Mouse (Mus musculus) embryonic facial prominence, embryonic 14.5 days (tissue): ENCODE results near the gene Tubb5. TPM values are rescaled to one million over a fixed set of nuclear protein-coding genes. Genes with fewer than 3 reads are reported as not detected.

ENCODE experiments used
- ATAC-seq: fragments of 200-750 bp; cut with Nextera tagmentation; 2 replicates; pipeline ENCODE4 v1.8.0; 2017; ENCODE audit warnings: low read depth, moderate number of reproducible peaks, moderate TSS enrichment
- DNase-seq: peaks from one replicate; pipeline ENCODE4 v3.0.0-alpha.2; 2015; ENCODE audit warnings: low spot score
- H3K27ac ChIP-seq: fragments of 300-500 bp; sonication (generic); replicated peaks from 2 replicates; pipeline ENCODE4 v1.5.1; 2014; ENCODE audit warnings: low read depth, mild to moderate bottlenecking, low read length, moderate library complexity
- H3K27me3 ChIP-seq: fragments of 300-500 bp; sonication (generic); replicated peaks from 2 replicates; pipeline ENCODE4 v1.6.1; 2014; ENCODE audit warnings: low read length; ENCODE audit not compliant: control insufficient read depth, insufficient read depth
- H3K36me3 ChIP-seq: fragments of 300-500 bp; sonication (generic); 2 replicates; pipeline ENCODE4 v1.6.1; 2014; ENCODE audit warnings: low read length, mixed read lengths; ENCODE audit not compliant: control insufficient read depth, insufficient read depth
- H3K4me1 ChIP-seq: fragments of 300-500 bp; sonication (generic); 2 replicates; pipeline ENCODE4 v1.6.1; 2014; ENCODE audit warnings: antibody characterized with exemption, low read length; ENCODE audit not compliant: control insufficient read depth, insufficient read depth
- H3K4me2 ChIP-seq: fragments of 300-500 bp; sonication (generic); 2 replicates; pipeline ENCODE4 v1.6.1; 2014; ENCODE audit warnings: low read depth, mild to moderate bottlenecking, low read length, moderate library complexity, mixed read lengths
- H3K4me3 ChIP-seq: fragments of 300-500 bp; sonication (generic); 2 replicates; pipeline ENCODE4 v1.5.1; 2014; ENCODE audit warnings: low read depth, mild to moderate bottlenecking, low read length
- H3K9ac ChIP-seq: fragments of 300-500 bp; sonication (generic); 2 replicates; pipeline ENCODE4 v1.6.1; 2014; ENCODE audit warnings: low read depth, mild to moderate bottlenecking, low read length, moderate library complexity, mixed read lengths
- H3K9me3 ChIP-seq: fragments of 300-500 bp; sonication (generic); 2 replicates; pipeline ENCODE4 v1.6.1; 2016; ENCODE audit warnings: low read length; ENCODE audit not compliant: control insufficient read depth
- WGBS: fragments of 180-500 bp; shearing (Covaris S2); extraction: QIAGEN DNeasy Blood & Tissue Kit; methylation state at CpG from one replicate; pipeline ENCODE4 v1.1.7; 2014; 5-methylcytosine and 5-hydroxymethylcytosine counted together
- polyA plus RNA-seq: library from polyadenylated mRNA; unstranded; fragments of >200 nt; fragmentation: Nextera tagmentation; extraction: Ambion mirVana; gene quantifications from 2 replicates; pipeline ENCODE4 v1.2.1, GENCODE M21; 2014

Gene Tubb5
- 736 and 832 TPM in 2 replicates for polyA plus RNA-seq

DNA sequence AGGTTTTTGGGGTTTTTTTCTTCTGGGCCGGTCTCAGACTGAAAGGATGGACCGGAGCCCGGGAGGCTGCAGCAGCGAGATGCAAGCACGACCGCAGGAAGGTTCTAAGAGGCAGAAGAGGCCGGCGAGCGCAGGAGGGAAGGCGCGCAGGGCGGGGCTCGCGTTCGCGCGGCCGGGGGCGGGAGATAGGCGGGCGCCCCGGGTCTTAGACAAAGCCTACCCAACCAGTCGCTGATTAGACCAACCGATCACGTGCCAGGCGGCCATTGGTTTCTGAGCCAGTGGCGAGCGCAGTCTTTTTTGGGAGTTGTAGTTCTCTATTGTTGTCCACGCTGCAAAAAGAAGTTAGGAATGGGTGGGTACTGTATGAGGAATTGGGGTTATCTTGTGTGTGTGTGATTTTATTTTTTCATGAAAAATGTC, at the start of gene Tubb5:
Gene Tubb5 (minus strand): TSS at position 185 of the 423 bp plus-strand sequence.
- Histone ChIP-seq H3K9me3 (no peaks in the 10 kb centered on the region), H3K27ac (peak within 1 kb of the TSS; percentile 97), H3K36me3 (peaks cover 38% of the 10 kb centered on the region), H3K27me3 (no peaks in the 10 kb centered on the region), H3K4me2 (peak within 1 kb of the TSS; percentile 92), H3K4me3 (peak within 1 kb of the TSS; percentile 85), H3K4me1 (peaks cover 27% of the 10 kb centered on the region), H3K9ac (peak within 1 kb of the TSS; percentile 94)
- DNase-seq (peak; percentile 99), ATAC-seq (peak; percentile 83)
- 1% methylated on average over 29 of the region's 29 CpGs for WGBS

DNA sequence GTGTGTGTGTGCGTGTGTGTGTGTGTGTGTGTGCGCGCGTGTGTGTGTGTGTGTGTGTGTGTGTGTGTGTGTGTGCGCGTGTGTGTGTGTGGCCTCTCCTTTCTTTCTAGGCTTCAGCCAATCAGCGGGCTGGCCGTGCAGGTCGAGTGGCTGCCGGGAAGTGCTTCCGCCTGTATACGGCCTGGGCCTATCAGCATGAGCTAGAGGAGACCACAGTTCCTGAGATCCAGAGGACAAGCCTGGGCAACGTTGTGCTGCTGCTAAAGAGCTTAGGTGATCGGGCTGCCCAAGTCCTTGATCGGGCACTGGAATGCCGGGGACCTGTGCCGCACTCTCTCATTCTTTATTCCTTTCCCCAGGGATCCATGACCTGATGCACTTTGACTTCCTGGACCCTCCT, 49.6 kb upstream of the Tubb5 start:
- Histone ChIP-seq H3K27me3 (no peaks in the 10 kb centered on the region), H3K9ac (no peak overlapping the region), H3K4me2 (no peak overlapping the region), H3K36me3 (peaks cover 95% of the 10 kb centered on the region), H3K4me3 (no peak overlapping the region), H3K4me1 (no peaks in the 10 kb centered on the region), H3K9me3 (no peaks in the 10 kb centered on the region), H3K27ac (no peak overlapping the region)
- DNase-seq (no peak), ATAC-seq (no peak)
- WGBS: 100% methylated on average over 4 of the region's 17 CpGs

DNA sequence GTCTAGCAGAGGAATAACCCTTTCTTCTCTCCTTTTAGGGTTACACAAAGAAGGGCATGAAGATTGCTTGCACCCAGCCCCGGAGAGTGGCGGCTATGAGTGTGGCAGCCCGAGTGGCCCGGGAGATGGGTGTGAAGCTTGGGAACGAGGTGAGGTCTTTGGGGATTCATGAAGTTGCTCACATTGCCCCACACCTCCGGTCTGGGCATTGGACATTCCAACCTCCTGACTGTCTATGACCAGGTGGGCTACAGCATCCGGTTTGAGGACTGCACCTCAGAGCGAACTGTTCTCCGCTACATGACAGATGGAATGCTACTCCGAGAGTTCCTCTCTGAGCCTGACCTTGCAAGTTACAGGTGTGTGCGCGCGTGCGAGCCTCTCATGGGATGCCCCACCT, 45.7 kb upstream of the Tubb5 start:
- Histone ChIP-seq H3K4me2 (no peak overlapping the region), H3K4me3 (no peak overlapping the region), H3K4me1 (0 out of 2 replicates have a peak, but pooled peaks cover 7% of the 10 kb centered on the region), H3K27ac (no peak overlapping the region), H3K27me3 (no peaks in the 10 kb centered on the region), H3K9ac (no peak overlapping the region), H3K9me3 (no peaks in the 10 kb centered on the region), H3K36me3 (peaks cover 73% of the 10 kb centered on the region)
- no peak for DNase-seq
- no peak for ATAC-seq
- WGBS: 94% methylated on average over 14 of the region's 14 CpGs

DNA sequence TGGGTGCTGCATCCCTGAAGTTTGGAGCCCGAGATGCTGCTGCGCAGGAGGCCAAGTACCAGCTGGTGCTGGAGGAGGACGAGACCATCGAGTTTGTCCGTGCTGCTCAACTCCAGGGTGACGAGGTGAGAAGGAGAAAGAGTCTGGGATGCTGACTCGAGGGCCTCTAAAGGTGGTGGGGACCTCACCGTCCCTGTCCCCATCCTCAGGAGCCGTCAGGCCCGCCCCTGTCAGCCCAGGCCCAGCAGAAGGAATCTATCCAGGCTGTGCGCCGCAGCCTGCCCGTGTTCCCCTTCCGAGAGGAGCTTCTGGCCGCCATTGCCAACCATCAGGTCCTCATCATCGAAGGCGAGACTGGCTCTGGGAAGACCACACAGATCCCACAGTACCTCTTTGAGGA, 44.8 kb upstream of the Tubb5 start:
- H3K4me3 ChIP-seq: no peak overlapping the region
- H3K4me2 ChIP-seq: no peak overlapping the region
- H3K9me3 ChIP-seq: no peaks in the 10 kb centered on the region
- ATAC-seq: no peak
- DNase-seq: no peak
- peaks cover 64% of the 10 kb centered on the region for H3K36me3 ChIP-seq
- WGBS: 91% methylated on average over 17 of the region's 17 CpGs
- 0 out of 2 replicates have a peak, but pooled peaks cover 7% of the 10 kb centered on the region for H3K4me1 ChIP-seq
- no peak overlapping the region for H3K9ac ChIP-seq
- no peak overlapping the region for H3K27ac ChIP-seq
- H3K27me3 ChIP-seq: no peaks in the 10 kb centered on the region

DNA sequence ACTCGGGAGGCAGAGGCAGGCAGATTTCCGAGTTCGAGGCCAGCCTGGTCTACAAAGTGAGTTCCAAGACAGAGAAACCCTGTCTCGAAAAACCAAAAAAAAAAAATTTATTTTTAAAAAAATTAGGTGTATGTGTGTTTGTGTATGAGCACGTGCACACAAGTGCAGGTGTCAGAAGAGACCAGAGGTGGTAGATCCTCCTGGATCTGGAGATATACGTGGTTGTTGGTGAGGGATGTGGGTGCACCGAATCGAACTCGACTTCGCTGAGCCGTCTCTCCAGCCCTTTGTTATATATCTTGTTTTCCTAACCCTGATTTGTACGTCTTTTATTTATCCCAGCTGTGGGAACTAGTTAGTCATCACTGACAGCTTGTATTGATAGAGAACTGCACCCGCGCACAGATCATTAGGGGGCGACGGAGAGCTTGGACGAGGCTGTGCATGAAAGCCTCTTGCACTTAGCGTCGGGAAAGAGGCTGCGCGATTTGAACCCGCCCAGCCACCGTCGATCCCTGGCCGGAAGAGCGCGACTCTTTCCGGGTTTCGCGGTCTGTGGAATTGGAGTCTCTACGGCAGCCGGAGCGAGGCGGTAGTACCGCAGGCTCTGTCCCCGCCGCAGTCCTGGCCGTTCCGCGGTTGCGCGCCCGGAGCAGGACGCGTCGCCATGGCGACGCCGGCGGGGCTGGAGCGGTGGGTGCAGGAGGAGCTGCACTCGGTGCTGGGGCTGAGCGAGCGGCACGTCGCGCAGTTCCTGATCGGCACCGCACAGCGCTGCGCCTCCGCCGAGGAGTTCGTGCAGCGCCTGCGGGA, 41.3 kb upstream of the Tubb5 start, which contains the start of gene Dhx16:
Gene Dhx16 (plus strand): TSS at position 575 of the 813 bp plus-strand sequence.
- Histone ChIP-seq H3K9me3 (no peaks in the 10 kb centered on the region), H3K27me3 (no peaks in the 10 kb centered on the region), H3K36me3 (peaks cover 51% of the 10 kb centered on the region), H3K4me1 (0 out of 2 replicates have a peak, but pooled peaks cover 7% of the 10 kb centered on the region), H3K27ac (no peak within 1 kb of the TSS; the same call in none of the 2 replicates), H3K4me3 (peak within 1 kb of the TSS; percentile 95), H3K4me2 (peak within 1 kb of the TSS; percentile 78), H3K9ac (peak within 1 kb of the TSS; percentile 85)
- WGBS: 8% methylated on average over 41 of the region's 66 CpGs
- ATAC-seq (peak; percentile 93), DNase-seq (peak; percentile 97)

DNA sequence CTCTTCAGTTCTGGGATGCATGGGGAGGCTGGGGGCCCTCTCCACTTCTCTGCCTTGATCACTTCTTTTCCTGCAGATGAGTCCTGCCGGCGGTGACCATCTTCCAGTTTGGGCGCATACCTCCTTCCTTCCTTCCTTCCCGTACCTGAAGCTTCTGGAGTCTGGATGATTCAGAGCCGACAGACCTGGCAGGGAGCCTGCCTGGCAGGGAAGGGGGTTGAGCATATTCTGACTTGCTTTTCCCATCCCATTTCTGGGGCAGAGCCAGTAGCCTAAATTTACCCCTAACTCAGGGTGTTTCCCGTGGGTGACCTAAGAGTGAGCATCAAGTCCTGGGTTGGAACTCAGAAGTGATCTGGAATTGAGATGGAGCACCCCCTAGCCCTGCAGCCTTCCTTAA, 36.6 kb upstream of the Tubb5 start:
- peaks cover 48% of the 10 kb centered on the region for H3K36me3 ChIP-seq
- WGBS: 81% methylated on average over 5 of the region's 6 CpGs

DNA sequence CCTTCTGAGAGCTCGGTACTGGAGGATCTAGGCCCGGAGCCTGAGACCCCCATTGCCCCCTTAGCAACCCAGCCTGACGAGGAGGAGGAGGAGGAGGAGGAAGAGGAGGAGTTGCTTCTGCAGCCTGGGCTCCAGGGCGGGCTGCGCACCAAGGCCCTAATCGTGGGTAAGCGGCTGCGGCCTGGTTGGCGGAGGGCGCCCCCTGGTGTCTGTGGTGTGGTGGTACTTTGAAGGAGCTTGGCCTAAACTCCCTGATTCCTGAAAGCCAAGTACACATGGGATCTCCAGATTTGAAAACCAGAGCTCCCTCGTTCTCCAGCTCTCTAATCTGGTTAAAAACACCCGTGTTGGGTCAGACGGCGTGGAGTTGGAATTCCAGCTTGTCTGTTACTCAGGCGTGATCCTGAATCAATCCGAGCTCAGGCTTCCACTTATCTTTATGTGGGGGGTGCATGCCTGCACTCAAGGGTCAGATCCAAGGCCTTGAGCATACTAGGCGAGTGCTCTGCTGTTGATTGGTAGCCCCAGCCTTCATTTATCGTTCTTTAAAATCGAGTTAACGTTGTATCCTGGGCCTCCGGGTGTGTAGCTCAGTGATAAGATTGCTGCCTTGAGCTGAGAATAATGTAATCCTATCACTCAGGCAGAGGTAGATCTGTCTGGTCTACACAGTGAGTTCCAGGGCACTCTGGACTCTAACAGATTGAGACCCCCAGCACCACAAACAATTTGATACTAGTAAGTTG, 35.8 kb upstream of the Tubb5 start:
- Histone ChIP-seq H3K4me3 (no peak overlapping the region), H3K27ac (0 out of 2 replicates have a peak overlapping the region, but pooled peaks have one; percentile 2), H3K36me3 (peaks cover 48% of the 10 kb centered on the region), H3K9me3 (peaks cover 6% of the 10 kb centered on the region; the same call in 1 of the 2 replicates), H3K4me1 (peaks cover 15% of the 10 kb centered on the region; the same call in 1 of the 2 replicates), H3K9ac (peak overlapping the region; percentile 46; the same call in 1 of the 2 replicates), H3K4me2 (peak overlapping the region; percentile 6; the same call in 1 of the 2 replicates), H3K27me3 (no peaks in the 10 kb centered on the region)
- 29% methylated on average over 21 of the region's 21 CpGs for WGBS
- DNase-seq (peak; percentile 83), ATAC-seq (peak; percentile 58)

More for the DNA sequence above, 36.6 kb upstream of the Tubb5 start:
- H3K4me3 ChIP-seq: no peak overlapping the region
- no peaks in the 10 kb centered on the region for H3K27me3 ChIP-seq
- peaks cover 9% of the 10 kb centered on the region; the same call in 1 of the 2 replicates for H3K4me1 ChIP-seq
- no peak for DNase-seq
- peaks cover 6% of the 10 kb centered on the region; the same call in 1 of the 2 replicates for H3K9me3 ChIP-seq
- H3K4me2 ChIP-seq: no peak overlapping the region
- H3K27ac ChIP-seq: no peak overlapping the region
- ATAC-seq: no peak
- H3K9ac ChIP-seq: no peak overlapping the region
